In genomic region chr4:98097013-98097566, GRCm38 (mm10) we compare ENCODE assay signal across 13 mouse cellular contexts.
DNase-seq lines count a peak whose midpoint lies in the region; ATAC-seq lines count a peak whose summit lies in the region.
"Had no signal": no experiment of that assay in that cellular context is flagged by ENCODE, and none has a peak within 500 bp of the region (broad histone marks: within the 10 kb centered on the region; RNA-seq: fewer than 3 reads in every experiment).

No protein-coding gene starts in this region.

- H3K27me3 ChIP-seq in heart, embryonic 15.5 days: no peaks in the 10 kb centered on the region
- H3K27me3 ChIP-seq in heart, embryonic 10.5 days (ENCODE audit: insufficient read depth, poor library complexity, severe bottlenecking): no peaks in the 10 kb centered on the region
- H3K27me3 ChIP-seq in stomach, embryonic 15.5 days (replicated peaks): no peaks in the 10 kb centered on the region
- peaks cover 41% of the 10 kb centered on the region for H3K27me3 ChIP-seq in midbrain, embryonic 10.5 days (ENCODE audit: low read depth, poor library complexity, severe bottlenecking)
- H3K27me3 ChIP-seq: heart, embryonic 12.5 days; Patski had no signal

- H3K36me3 ChIP-seq in heart, embryonic 15.5 days: no peaks in the 10 kb centered on the region
- no peaks in the 10 kb centered on the region for H3K36me3 ChIP-seq in heart, embryonic 10.5 days
- H3K36me3 ChIP-seq in stomach, embryonic 15.5 days: no peaks in the 10 kb centered on the region
- H3K36me3 ChIP-seq in midbrain, embryonic 10.5 days: no peaks in the 10 kb centered on the region

- peaks cover 36% of the 10 kb centered on the region for H3K4me1 ChIP-seq in heart, embryonic 15.5 days (replicated peaks)
- peaks cover 47% of the 10 kb centered on the region for H3K4me1 ChIP-seq in heart, embryonic 10.5 days
- H3K4me1 ChIP-seq in stomach, embryonic 15.5 days: 0 out of 2 replicates have a peak, but pooled peaks cover 6% of the 10 kb centered on the region
- peaks cover 49% of the 10 kb centered on the region for H3K4me1 ChIP-seq in midbrain, embryonic 10.5 days

- H3K9ac ChIP-seq in heart, embryonic 15.5 days: no peak overlapping the region
- H3K9ac ChIP-seq in stomach, embryonic 15.5 days: no peak overlapping the region
- H3K9ac ChIP-seq: heart, embryonic 12.5 days had no signal

- peak overlapping the region; percentile 50 for H3K27ac ChIP-seq in heart, embryonic 15.5 days
- no peak overlapping the region for H3K27ac ChIP-seq in heart, embryonic 10.5 days
- peak overlapping the region; percentile 16; the same call in 1 of the 2 replicates for H3K27ac ChIP-seq in stomach, embryonic 15.5 days
- H3K27ac ChIP-seq in midbrain, embryonic 10.5 days (replicated peaks): no peak overlapping the region
- H3K27ac ChIP-seq: layer of hippocampus, adult 2 months had no signal

- no peaks in the 10 kb centered on the region for H3K9me3 ChIP-seq in heart, embryonic 15.5 days (replicated peaks)
- no peaks in the 10 kb centered on the region for H3K9me3 ChIP-seq in heart, embryonic 10.5 days
- H3K9me3 ChIP-seq in stomach, embryonic 15.5 days: no peaks in the 10 kb centered on the region
- no peaks in the 10 kb centered on the region for H3K9me3 ChIP-seq in midbrain, embryonic 10.5 days (replicated peaks)
- H3K9me3 ChIP-seq: heart, embryonic 12.5 days had no signal

- DNase-seq in heart, embryonic 10.5 days (ENCODE audit: low spot score): no peak
- DNase-seq in lung, postnatal 10 days: peak; percentile 32
- no peak for DNase-seq in lung, postnatal 25 days (ENCODE audit: low spot score)
- peak; percentile 41 for DNase-seq in induced T-regulatory cell, adult 2 months (ENCODE audit: low read depth)
- DNase-seq in adrenal gland, postnatal 4 days (ENCODE audit: low spot score in 2 of 2): no peak
- no peak for DNase-seq in midbrain, embryonic 10.5 days (ENCODE audit: low spot score)
- DNase-seq: adrenal gland, adult 8-10 months; kidney, adult 9 months had no signal

- H3K4me2 ChIP-seq in heart, embryonic 15.5 days: no peak overlapping the region
- no peak overlapping the region for H3K4me2 ChIP-seq in stomach, embryonic 15.5 days
- H3K4me2 ChIP-seq: heart, embryonic 12.5 days had no signal

- 70% methylated on average over 4 of the region's 4 CpGs for WGBS in heart, embryonic 15.5 days
- 79% methylated on average over 4 of the region's 4 CpGs for WGBS in heart, embryonic 10.5 days
- WGBS in stomach, embryonic 15.5 days: 67% methylated on average over 4 of the region's 4 CpGs
- 89% methylated on average over 4 of the region's 4 CpGs for WGBS in midbrain, embryonic 10.5 days

- no peak for ATAC-seq in heart, embryonic 15.5 days (replicated peaks; ENCODE audit: insufficient number of reproducible peaks, insufficient read depth, low FRiP score, low read depth)
- no peak for ATAC-seq in stomach, embryonic 15.5 days (ENCODE audit: insufficient read depth, low FRiP score, low read depth)
- ATAC-seq: Patski had no signal

- no peak overlapping the region for H3K4me3 ChIP-seq in heart, embryonic 15.5 days
- H3K4me3 ChIP-seq in heart, embryonic 10.5 days: no peak overlapping the region
- H3K4me3 ChIP-seq in stomach, embryonic 15.5 days (replicated peaks): no peak overlapping the region
- H3K4me3 ChIP-seq in midbrain, embryonic 10.5 days: no peak overlapping the region
- H3K4me3 ChIP-seq: heart, embryonic 12.5 days; layer of hippocampus, adult 2 months had no signal

Comparison
In these comparisons a context has a peak if more than half of its experiments do, and no peak if none do; other contexts are left out.
1. H3K27ac ChIP-seq: peak in heart, embryonic 15.5 days (single experiment) and stomach, embryonic 15.5 days (single experiment); none in heart, embryonic 10.5 days (single experiment) and midbrain, embryonic 10.5 days (single experiment).
2. DNase-seq: peak in lung, postnatal 10 days (single experiment) and induced T-regulatory cell, adult 2 months (single experiment); none in heart, embryonic 10.5 days (single experiment), lung, postnatal 25 days (single experiment), adrenal gland, postnatal 4 days (0 of 2) and midbrain, embryonic 10.5 days (single experiment).